Mouse (Mus musculus) liver, embryonic 11.5 days (tissue): Measurements from ENCODE around the gene Dnmt3a. TPM values are rescaled to one million over a fixed set of nuclear protein-coding genes. Genes with fewer than 3 reads are reported as not detected.

ENCODE experiments used
- ATAC-seq: fragments of 200-750 bp; cut with Nextera tagmentation; replicated peaks from 2 replicates; pipeline ENCODE4 v1.8.0; 2017; ENCODE audit warnings: moderate number of reproducible peaks, mild to moderate bottlenecking, moderate TSS enrichment, moderate library complexity; ENCODE audit not compliant: low FRiP score
- DNase-seq: peaks from one replicate; pipeline ENCODE4 v3.0.0-alpha.2; 2017; ENCODE audit warnings: low spot score
- H3K27ac ChIP-seq: fragments of 300-500 bp; sonication (generic); 2 replicates; pipeline ENCODE4 v1.5.1; 2014; ENCODE audit warnings: mild to moderate bottlenecking, low read depth, low read length, control low read depth
- H3K27me3 ChIP-seq: fragments of 300-500 bp; sonication (generic); replicated peaks from 2 replicates; pipeline ENCODE4 v1.6.1; 2014; ENCODE audit warnings: low read length, mixed read lengths; ENCODE audit not compliant: control insufficient read depth, insufficient read depth
- H3K36me3 ChIP-seq: fragments of 300-500 bp; sonication (generic); 2 replicates; pipeline ENCODE4 v1.6.1; 2014; ENCODE audit warnings: mild to moderate bottlenecking, low read length, moderate library complexity, mixed read lengths; ENCODE audit not compliant: control insufficient read depth, insufficient read depth
- H3K4me1 ChIP-seq: fragments of 300-500 bp; sonication (generic); replicated peaks from 2 replicates; pipeline ENCODE4 v1.6.1; 2014; ENCODE audit warnings: low read length, mixed read lengths; ENCODE audit not compliant: control insufficient read depth, insufficient read depth
- H3K4me2 ChIP-seq: fragments of 300-500 bp; sonication (generic); 2 replicates; pipeline ENCODE4 v1.6.1; 2014; ENCODE audit warnings: mild to moderate bottlenecking, control low read depth, moderate library complexity
- H3K4me3 ChIP-seq: fragments of 300-500 bp; sonication (generic); 2 replicates; pipeline ENCODE4 v1.5.1; 2014; ENCODE audit warnings: low read depth, low read length, control low read depth
- H3K9ac ChIP-seq: fragments of 300-500 bp; sonication (generic); 2 replicates; pipeline ENCODE4 v1.6.1; 2014; ENCODE audit warnings: low read depth, low read length, control low read depth
- H3K9me3 ChIP-seq: fragments of 300-500 bp; sonication (generic); 2 replicates; pipeline ENCODE4 v1.6.1; 2016; ENCODE audit warnings: low read length, inconsistent platforms, mixed read lengths; ENCODE audit not compliant: control insufficient read depth
- WGBS: fragments of 180-500 bp; shearing (Covaris S2); extraction: QIAGEN DNeasy Blood & Tissue Kit; methylation state at CpG from one replicate; pipeline ENCODE4 v1.1.7; 2014; 5-methylcytosine and 5-hydroxymethylcytosine counted together
- polyA plus RNA-seq: library from polyadenylated mRNA; unstranded; fragments of >200 nt; fragmentation: Nextera tagmentation; extraction: Ambion mirVana; gene quantifications from 2 replicates; pipeline ENCODE4 v1.2.1, GENCODE M21; 2014

Dnmt3a gene
- polyA plus RNA-seq, 1 experiment from 2014 or later, result 73.3 TPM

DNA sequence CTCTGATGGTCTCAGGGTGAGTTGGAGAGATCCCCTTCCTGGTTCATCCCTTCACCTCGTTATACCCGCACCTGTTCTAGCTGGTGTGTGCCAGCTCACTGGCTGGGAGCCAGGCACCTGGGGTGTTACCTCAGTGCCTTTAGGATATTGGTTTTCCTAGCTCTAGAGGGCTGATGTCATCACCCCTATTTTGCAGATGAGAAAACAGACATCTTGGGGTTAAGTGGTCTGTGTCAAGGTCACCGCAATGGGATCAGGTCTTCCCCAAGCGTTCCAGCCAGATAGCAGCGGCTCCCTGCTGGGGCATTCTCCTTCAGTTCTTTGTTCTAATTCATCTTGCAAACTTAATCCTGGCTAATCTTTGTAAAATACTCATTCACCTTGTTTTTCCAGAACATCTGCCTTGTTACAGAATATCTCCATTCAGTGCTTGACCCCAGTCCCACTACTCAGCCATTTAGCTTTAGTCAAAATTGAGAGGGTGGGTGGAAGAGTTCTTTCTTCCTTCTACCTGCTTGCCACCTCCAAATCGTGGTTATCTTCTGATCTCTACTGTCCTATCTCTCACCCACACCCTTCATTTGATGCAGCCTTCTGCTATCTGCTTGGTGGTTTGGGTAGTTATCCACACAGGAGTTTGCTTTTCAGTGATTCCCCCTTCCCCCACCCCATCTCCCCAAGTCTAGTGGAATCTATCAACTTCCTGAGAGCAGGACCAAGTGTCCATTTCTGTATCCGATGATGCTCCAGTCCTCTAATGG is 84.2 kb downstream of the Dnmt3a start:
- Histone ChIP-seq H3K4me3 (no peak overlapping the region; the same call in 1 of the 2 replicates), H3K9ac (no peak overlapping the region), H3K27me3 (no peaks in the 10 kb centered on the region), H3K4me2 (no peak overlapping the region), H3K4me1 (peaks cover 75% of the 10 kb centered on the region), H3K27ac (no peak overlapping the region), H3K36me3 (peaks cover 4% of the 10 kb centered on the region; the same call in 1 of the 2 replicates), H3K9me3 (no peaks in the 10 kb centered on the region)
- no peak for DNase-seq
- ATAC-seq, result no peak
- 38% methylated on average over 7 of the region's 7 CpGs for WGBS

DNA sequence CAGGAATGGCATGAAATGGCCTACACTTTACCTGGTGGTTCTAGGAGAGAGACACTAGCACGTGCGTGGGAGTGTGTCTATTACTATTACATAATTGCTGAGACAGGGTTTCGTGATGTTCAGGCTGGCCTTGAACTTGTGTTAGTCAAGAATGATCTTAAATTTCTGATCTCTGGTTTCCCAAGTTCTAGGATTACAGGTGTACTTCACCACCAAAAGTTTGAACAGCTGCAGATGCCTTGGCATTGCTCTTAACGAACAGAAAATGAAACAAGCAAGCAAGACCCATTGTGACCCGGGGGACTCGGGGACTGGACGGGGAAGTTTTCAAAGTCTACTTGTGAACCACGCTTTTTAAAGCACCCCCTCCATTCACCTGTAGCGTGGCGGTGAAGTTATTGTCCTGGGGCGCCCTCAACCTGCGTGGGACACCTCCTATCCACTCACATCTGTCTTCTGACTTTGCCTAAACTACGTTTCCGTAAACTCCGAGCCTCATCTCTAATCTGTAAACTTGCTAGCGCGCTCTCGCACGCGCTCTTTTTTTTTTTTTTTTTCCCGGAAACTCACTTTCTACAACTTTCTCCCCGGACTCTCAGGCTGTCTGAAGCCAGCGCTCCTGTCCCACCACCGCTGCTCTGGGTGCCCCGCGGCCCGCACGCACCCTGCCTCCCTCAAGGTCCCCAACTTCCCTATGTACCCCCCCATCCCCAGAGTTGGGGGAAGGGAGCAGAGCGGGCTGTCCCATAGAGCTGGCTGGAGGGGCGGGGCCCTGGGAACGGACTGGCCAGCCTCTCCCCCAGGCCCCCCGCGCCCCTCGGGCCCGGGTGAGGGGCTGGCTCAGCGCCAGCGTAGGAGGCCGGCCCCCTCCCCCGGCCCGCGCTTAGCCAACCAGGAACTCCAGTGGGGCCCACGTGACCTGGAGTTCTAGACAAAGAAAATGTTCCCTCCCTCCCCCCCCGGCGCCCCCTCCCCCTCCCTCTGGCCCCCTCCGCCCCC is 85.2 kb downstream of the Dnmt3a start:
- Histone ChIP-seq H3K36me3 (peaks cover 10% of the 10 kb centered on the region), H3K27ac (peak overlapping the region; percentile 93), H3K4me1 (peaks cover 67% of the 10 kb centered on the region), H3K4me2 (peak overlapping the region; percentile 85), H3K4me3 (peak overlapping the region; percentile 65), H3K27me3 (no peaks in the 10 kb centered on the region), H3K9me3 (no peaks in the 10 kb centered on the region), H3K9ac (peak overlapping the region; percentile 76)
- 3% methylated on average over 41 of the region's 45 CpGs for WGBS
- peak; percentile 86 for DNase-seq
- peak; percentile 72 for ATAC-seq

DNA sequence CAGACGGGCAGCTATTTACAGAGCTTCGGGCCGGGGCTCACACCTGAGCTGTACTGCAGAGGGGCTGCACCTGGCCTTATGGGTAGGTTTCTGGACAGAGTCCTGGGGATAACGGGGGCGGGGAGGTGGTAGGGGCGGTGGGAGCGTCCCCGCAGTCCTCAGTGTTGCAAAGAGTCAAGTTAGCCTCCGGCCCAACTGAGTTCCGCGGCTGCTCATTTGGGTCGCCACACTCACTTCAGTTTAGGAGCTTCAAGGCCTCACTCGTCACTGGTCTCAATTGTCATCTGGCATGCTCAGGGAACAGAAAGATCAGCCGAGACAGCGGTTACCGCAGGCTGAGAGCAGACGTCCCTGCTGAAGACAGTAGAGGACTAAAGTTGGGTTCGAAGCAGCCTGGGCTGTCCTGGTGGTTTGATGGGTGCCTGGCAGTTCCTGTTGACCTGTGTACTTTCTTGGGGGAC is 86.0 kb downstream of the Dnmt3a start:
- Histone ChIP-seq H3K4me3 (peak overlapping the region; percentile 65), H3K27ac (peak overlapping the region; percentile 93), H3K36me3 (peaks cover 17% of the 10 kb centered on the region), H3K9me3 (no peaks in the 10 kb centered on the region), H3K9ac (peak overlapping the region; percentile 76), H3K4me1 (peaks cover 59% of the 10 kb centered on the region), H3K27me3 (no peaks in the 10 kb centered on the region), H3K4me2 (peak overlapping the region; percentile 85)
- DNase-seq, result peak; percentile 71
- ATAC-seq, result peak; percentile 46
- WGBS, result 2% methylated on average over 15 of the region's 18 CpGs

DNA sequence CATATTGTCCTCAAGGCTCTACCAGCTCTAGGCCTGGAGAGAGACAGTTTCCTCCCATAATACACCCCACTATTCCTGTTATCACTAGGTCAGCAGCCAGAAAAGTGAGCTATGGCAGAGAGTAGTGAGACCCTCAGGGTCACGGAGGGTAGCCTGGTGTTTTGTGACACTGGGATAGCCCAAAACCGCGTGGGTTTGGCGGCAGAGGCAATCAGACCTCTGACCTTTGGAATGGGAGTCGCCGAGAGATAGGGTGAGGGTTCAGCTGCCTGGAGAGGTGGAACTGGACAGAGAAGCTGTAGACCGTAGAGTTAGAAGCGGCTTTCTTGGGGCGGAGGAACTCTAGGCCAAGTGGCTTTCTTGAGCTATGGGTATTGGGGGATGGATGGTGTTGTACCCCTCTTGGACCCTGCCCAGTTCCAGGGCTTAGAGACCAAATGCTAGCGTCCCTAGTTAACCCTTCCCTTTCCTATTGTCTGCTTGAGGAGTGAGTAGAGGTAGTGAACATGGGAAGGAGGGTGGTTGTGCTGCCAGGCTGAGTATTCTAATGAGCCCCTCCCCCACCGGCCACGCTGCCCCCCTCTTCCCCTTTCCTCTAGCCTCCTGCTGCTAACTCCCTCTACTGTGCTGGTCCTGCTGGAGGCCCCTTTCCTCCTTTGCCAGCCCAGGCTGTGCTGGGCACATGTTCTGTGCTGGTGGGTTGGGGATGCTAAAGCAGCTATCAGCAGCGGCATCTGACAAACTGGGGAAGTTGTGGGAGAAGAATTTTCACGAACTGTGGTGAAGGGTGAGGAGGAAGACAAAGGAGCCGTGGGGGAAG is 86.6 kb downstream of the Dnmt3a start:
- peak overlapping the region; percentile 65 for H3K4me3 ChIP-seq
- peak; percentile 61 for DNase-seq
- H3K4me2 ChIP-seq, result peak overlapping the region; percentile 85
- H3K9ac ChIP-seq, result peak overlapping the region; percentile 76
- H3K4me1 ChIP-seq, result peaks cover 53% of the 10 kb centered on the region
- no peaks in the 10 kb centered on the region for H3K9me3 ChIP-seq
- peak; percentile 16 for ATAC-seq
- 6% methylated on average over 15 of the region's 15 CpGs for WGBS
- no peaks in the 10 kb centered on the region for H3K27me3 ChIP-seq
- peak overlapping the region; percentile 93 for H3K27ac ChIP-seq
- peaks cover 23% of the 10 kb centered on the region for H3K36me3 ChIP-seq

DNA sequence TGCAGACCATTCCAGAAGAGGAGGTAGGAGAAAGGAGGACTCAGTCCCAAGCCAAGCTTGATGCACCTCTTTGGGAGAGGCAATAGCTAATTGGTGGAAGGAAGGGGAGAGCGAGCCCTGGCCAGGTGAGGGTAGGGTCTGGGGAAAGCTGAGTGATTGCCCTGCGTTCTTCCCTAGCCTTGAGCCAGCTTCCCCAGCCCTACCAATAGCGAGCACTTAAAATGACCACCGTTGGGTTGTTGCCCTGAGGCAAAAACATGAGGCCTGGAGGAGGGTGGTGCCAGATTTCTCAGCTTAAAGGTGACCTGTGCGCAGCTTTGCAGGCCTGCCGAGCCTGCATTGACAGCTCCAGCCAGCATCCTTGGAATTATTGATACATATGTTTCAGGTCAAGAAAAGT is 87.5 kb downstream of the Dnmt3a start:
- peak overlapping the region; percentile 65 for H3K4me3 ChIP-seq
- 68% methylated on average over 6 of the region's 6 CpGs for WGBS

DNA sequence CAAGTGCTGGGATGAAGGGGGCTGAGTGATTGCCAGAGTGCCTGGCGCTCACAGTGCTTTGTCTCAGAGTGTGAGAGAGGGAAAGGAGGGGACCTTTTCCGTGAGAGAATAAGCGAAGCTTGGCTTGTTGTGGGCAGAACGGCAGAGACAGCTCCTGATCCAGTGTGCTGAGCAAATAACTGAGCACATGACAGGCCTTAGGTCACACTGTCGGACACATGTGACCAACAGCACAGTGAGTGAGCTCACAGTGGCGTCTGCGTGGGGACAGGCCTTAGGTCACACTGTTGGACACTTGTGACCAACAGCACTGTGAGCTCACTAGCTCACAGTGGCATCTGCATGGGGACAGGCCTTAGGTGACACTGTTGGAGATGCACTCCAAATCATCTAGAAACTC is 88.7 kb downstream of the Dnmt3a start:
- 71% methylated on average over 7 of the region's 7 CpGs for WGBS
- Histone ChIP-seq H3K9ac (no peak overlapping the region), H3K27me3 (no peaks in the 10 kb centered on the region), H3K4me2 (no peak overlapping the region), H3K27ac (no peak overlapping the region; the same call in 1 of the 2 replicates), H3K9me3 (no peaks in the 10 kb centered on the region), H3K4me1 (peaks cover 32% of the 10 kb centered on the region), H3K4me3 (no peak overlapping the region), H3K36me3 (peaks cover 34% of the 10 kb centered on the region)
- ATAC-seq, result no peak
- no peak for DNase-seq

More for the DNA sequence above, 87.5 kb downstream of the Dnmt3a start:
- Histone ChIP-seq H3K9me3 (no peaks in the 10 kb centered on the region), H3K27me3 (no peaks in the 10 kb centered on the region), H3K36me3 (peaks cover 29% of the 10 kb centered on the region), H3K4me2 (peak overlapping the region; percentile 85), H3K4me1 (peaks cover 44% of the 10 kb centered on the region), H3K9ac (peak overlapping the region; percentile 76; the same call in 1 of the 2 replicates), H3K27ac (peak overlapping the region; percentile 93; the same call in 1 of the 2 replicates)
- ATAC-seq (no peak), DNase-seq (no peak)

- ATAC-seq (no peak), DNase-seq (no peak)
- Histone ChIP-seq H3K27me3 (no peaks in the 10 kb centered on the region), H3K9me3 (no peaks in the 10 kb centered on the region), H3K4me2 (no peak overlapping the region), H3K4me3 (no peak overlapping the region), H3K4me1 (peaks cover 18% of the 10 kb centered on the region), H3K36me3 (peaks cover 54% of the 10 kb centered on the region), H3K27ac (no peak overlapping the region), H3K9ac (no peak overlapping the region)
- WGBS, result 84% methylated on average over 9 of the region's 9 CpGs
These were observed 91.3 kb downstream of the Dnmt3a start for GRCm38 (mm10) chr12:3897057-3897545.

- Histone ChIP-seq H3K27me3 (no peaks in the 10 kb centered on the region), H3K4me2 (no peak overlapping the region), H3K27ac (no peak overlapping the region), H3K4me3 (no peak overlapping the region), H3K36me3 (peaks cover 60% of the 10 kb centered on the region), H3K4me1 (peaks cover 5% of the 10 kb centered on the region; the same call in 1 of the 2 replicates), H3K9ac (no peak overlapping the region), H3K9me3 (no peaks in the 10 kb centered on the region)
- 88% methylated on average over 2 of the region's 2 CpGs for WGBS
- ATAC-seq (no peak), DNase-seq (no peak)
These were observed 93.0 kb downstream of the Dnmt3a start for GRCm38 (mm10) chr12:3898811-3899210.
